Mouse (Mus musculus) lung, postnatal 0 days (tissue): ENCODE results near the gene Slc35g2.

ENCODE experiments used
- CTCF ChIP-seq: IDR thresholded peaks from 2 replicates; pipeline ENCODE4 v1.5.1; 2016; ENCODE audit warnings: antibody characterized with exemption, mild to moderate bottlenecking
- EP300 ChIP-seq: IDR thresholded peaks from 2 replicates; pipeline ENCODE4 v1.6.1; 2016; ENCODE audit warnings: antibody characterized with exemption, mild to moderate bottlenecking, control low read depth

DNA sequence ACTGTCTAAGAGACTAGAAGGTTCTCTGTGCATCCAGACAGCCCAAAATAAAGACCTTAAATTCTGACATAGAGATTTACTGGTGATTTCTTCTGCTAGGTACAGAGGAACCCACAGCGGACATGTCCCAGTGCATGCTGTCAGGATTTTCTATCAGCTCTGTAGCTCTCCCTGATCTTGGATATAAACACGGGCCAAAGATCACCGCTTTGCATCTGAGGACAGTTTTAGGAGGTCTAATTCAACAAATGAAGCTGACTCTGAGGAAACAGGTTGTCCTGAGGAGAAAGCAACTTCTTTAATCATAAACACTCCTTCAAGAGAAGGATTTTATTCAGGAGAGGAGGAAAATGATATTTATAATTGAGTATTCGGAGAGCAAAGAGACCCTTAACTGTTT lies 13.1 kb upstream of the Slc35g2 start:
- no peak for TF ChIP-seq CTCF
- no peak for TF ChIP-seq EP300
